Comparison of ENCODE assay signal across 16 mouse cellular contexts in the genomic region with DNA sequence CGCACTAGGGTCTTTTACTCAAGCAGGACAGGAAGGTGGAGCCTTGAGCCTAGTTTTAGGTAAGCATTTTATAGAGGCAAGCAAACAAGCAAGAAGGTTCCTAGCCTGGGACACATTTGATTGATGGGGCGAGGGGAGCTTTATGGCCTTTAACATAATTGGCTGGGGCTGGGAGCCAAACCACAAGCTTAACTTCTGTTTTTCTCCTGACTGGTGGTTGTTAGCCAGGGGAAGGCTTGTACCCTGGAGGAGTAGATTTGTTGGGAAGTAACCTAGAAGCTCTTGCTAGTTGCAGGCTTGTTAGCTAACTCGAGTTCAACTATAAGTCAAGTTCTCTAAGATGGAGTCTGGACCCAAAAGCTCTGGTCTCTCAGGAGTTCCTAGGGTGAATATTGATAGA. TPM values are rescaled to one million over a fixed set of nuclear protein-coding genes. Genes with fewer than 3 reads are reported as not detected.
A peak's percentile ranks its signal among the peaks of the same experiment; 100 is the strongest.
DNase-seq lines count a peak whose midpoint lies in the region; ATAC-seq lines count a peak whose summit lies in the region.
"Had no signal": no experiment of that assay in that cellular context is flagged by ENCODE, and none has a peak within 500 bp of the region (broad histone marks: within the 10 kb centered on the region; RNA-seq: fewer than 3 reads in every experiment).

No protein-coding gene starts in this region.

- no peak overlapping the region for H3K4me3 ChIP-seq in heart, embryonic 10.5 days
- H3K4me3 ChIP-seq: embryonic facial prominence, embryonic 13.5 days; forebrain, embryonic 15.5 days; left cerebral cortex, adult 2 months; liver, embryonic 12.5 days had no signal

- intact Hi-C loops in left cerebral cortex, postnatal 10 days (cut with DNase I): loop anchor here (2.0 to 10.0 kb wide), 3 partner anchors 44 to 244 kb away; no protein-coding TSS in a partner anchor

- peak; percentile 90 for DNase-seq in heart, adult 11 months
- no peak for DNase-seq in heart, embryonic 10.5 days (ENCODE audit: low spot score)
- DNase-seq in thymus, postnatal 0 days (ENCODE audit: low spot score): peak; percentile 19
- no peak for DNase-seq in thymus, adult 18-20 months
- DNase-seq in left cerebral cortex, postnatal 10 days (ENCODE audit: extremely low spot score in 1 of 2, low spot score in 2 of 2): no peak
- DNase-seq in urinary bladder, adult 18-20 months (ENCODE audit: low spot score in 2 of 2): no peak
- no peak for DNase-seq in cerebellum, postnatal 10 days

- H3K9me3 ChIP-seq in heart, embryonic 10.5 days: no peaks in the 10 kb centered on the region
- H3K9me3 ChIP-seq: embryonic facial prominence, embryonic 13.5 days; forebrain, embryonic 15.5 days; liver, embryonic 12.5 days had no signal

- H3K36me3 ChIP-seq in heart, embryonic 10.5 days: no peaks in the 10 kb centered on the region
- H3K36me3 ChIP-seq: embryonic facial prominence, embryonic 13.5 days; forebrain, embryonic 15.5 days; liver, embryonic 12.5 days had no signal

- no peak overlapping the region for H3K27ac ChIP-seq in heart, embryonic 10.5 days
- H3K27ac ChIP-seq: embryonic facial prominence, embryonic 13.5 days; forebrain, embryonic 15.5 days; left cerebral cortex, adult 2 months; liver, embryonic 12.5 days had no signal

- ATAC-seq in hematopoietic stem cell, adult 5-6 weeks (replicated peaks in 1 of 2; ENCODE audit: insufficient read depth in 1 of 2, low FRiP score in 2 of 2, low TSS enrichment in 1 of 2, low read depth in 1 of 2, poor library complexity in 2 of 2, severe bottlenecking in 2 of 2): peak; percentile 74 to 82

- peaks cover 14% of the 10 kb centered on the region for H3K27me3 ChIP-seq in heart, embryonic 10.5 days (ENCODE audit: insufficient read depth, poor library complexity, severe bottlenecking)
- H3K27me3 ChIP-seq: forebrain, embryonic 15.5 days had no signal

- no peaks in the 10 kb centered on the region for H3K4me1 ChIP-seq in heart, embryonic 10.5 days
- H3K4me1 ChIP-seq: forebrain, embryonic 15.5 days; liver, embryonic 12.5 days had no signal

- 74% methylated on average over 3 of the region's 3 CpGs for WGBS in heart, embryonic 10.5 days

RNA-seq across cellular contexts. Expression of gene Pdcd1, which starts 26.0 kb away (rescaled TPM):
- not detected in 2 replicates for polyA plus RNA-seq in heart, embryonic 10.5 days (2016; fragmentation: Nextera tagmentation; extraction: Ambion mirVana)
- polyA plus RNA-seq in thymus, postnatal 0 days (2015; fragmentation: Nextera tagmentation; extraction: Ambion mirVana): 17.6 and 19.3 TPM in 2 replicates
- total RNA-seq in hematopoietic stem cell, adult 5-6 weeks (2017): not detected in 2 replicates
- under 1 TPM; 0.28 to 0.30 TPM for total RNA-seq in left cerebral cortex, postnatal 10 days (2021)
- total RNA-seq: left cerebral cortex, adult 2 months had no signal
- polyA plus RNA-seq: embryonic facial prominence, embryonic 13.5 days; forebrain, embryonic 15.5 days; hindbrain, embryonic 16.5 days; liver, embryonic 12.5 days had no signal

RNA-seq across cellular contexts. Expression of gene Neu4, which starts 58.1 kb away (rescaled TPM):
- polyA plus RNA-seq in heart, embryonic 10.5 days (2016; fragmentation: Nextera tagmentation; extraction: Ambion mirVana): not detected in 2 replicates
- polyA plus RNA-seq in thymus, postnatal 0 days (2015; fragmentation: Nextera tagmentation; extraction: Ambion mirVana): not detected in 2 replicates
- total RNA-seq in hematopoietic stem cell, adult 5-6 weeks (2017): not detected in 2 replicates
- 10 to 100 TPM in 1 of 2 experiments, 1 to 10 TPM in 1; 6.8 to 10.5 TPM for total RNA-seq in left cerebral cortex, postnatal 10 days (2021)
- total RNA-seq: adrenal gland, postnatal 36 days; gastrocnemius, postnatal 25 days had no signal
- polyA plus RNA-seq: embryonic facial prominence, embryonic 13.5 days; forebrain, embryonic 15.5 days; heart, embryonic 16.5 days; liver, embryonic 12.5 days had no signal

Comparison
In these comparisons a context has a peak if more than half of its experiments do, and no peak if none do; other contexts are left out.
1. DNase-seq: peak in heart, adult 11 months (single experiment) and thymus, postnatal 0 days (single experiment); none in heart, embryonic 10.5 days (single experiment), thymus, adult 18-20 months (0 of 2), left cerebral cortex, postnatal 10 days (0 of 2), urinary bladder, adult 18-20 months (0 of 2) and cerebellum, postnatal 10 days (0 of 2).